Comparison of ENCODE assay signal across 8 mouse cellular contexts in the genomic region with DNA sequence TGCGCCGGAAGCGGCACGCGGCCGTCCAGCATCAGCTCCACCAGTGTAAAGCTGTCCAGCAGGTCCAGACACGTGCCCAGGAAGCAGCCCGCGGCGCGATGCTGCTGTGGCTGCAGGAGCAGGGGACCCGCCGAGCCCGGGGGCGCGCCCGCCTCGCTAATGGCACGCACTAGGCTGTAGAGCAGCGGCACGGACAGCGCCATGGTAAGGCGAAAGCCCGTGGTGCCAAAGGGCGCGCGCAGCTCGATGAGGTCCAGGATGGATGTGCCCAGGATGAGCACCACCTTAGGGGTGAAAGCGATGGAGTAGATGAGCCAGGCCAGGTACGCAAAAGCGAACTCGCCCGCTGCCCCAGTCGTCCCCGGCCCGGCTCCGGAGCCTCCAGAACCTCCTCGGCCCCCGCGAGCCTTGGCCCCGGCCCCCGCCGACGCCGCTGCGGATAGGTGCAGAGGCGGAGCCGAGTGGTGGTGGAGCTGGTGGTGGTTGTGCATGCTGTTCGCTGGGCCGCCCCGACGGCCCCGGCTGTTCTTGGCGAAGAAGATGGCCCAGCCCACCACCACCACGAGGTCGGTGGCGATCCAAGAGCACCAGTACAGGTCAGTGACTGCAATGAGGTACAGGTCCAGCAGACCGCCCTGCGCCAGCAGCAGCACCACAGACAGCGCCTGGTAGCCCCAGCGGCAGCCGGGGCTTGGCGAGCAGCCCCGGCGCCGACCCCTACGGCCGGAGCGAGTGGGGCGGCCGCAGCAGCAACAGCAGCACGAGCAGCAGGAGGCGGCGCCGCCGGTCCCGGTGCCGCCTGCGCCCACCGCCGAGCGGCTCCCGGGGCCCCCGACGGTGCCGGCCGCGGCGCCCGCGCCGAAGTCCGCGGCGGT. TPM values are rescaled to one million over a fixed set of nuclear protein-coding genes. Genes with fewer than 3 reads are reported as not detected.
DNase-seq lines count a peak whose midpoint lies in the region; ATAC-seq lines count a peak whose summit lies in the region.

No protein-coding gene starts in this region.

- ATAC-seq in heart, embryonic 12.5 days (ENCODE audit: insufficient number of reproducible peaks, low FRiP score): peak; percentile 41
- ATAC-seq in CD4-positive, CD25-positive, alpha-beta regulatory T cell, adult 4 months: peak; percentile 44
- 0 out of 2 replicates have a peak, but pooled peaks have one; percentile 23 for ATAC-seq in heart, embryonic 16.5 days (replicated peaks; ENCODE audit: extremely low read depth, insufficient read depth, low FRiP score)
- ATAC-seq in limb, embryonic 12.5 days (ENCODE audit: insufficient number of reproducible peaks, insufficient read depth, low FRiP score, low TSS enrichment, low read depth): peak; percentile 23; the same call in 1 of the 2 replicates
- peak; percentile 18 for ATAC-seq in midbrain, embryonic 14.5 days (ENCODE audit: low FRiP score, low TSS enrichment)

- H3K9ac ChIP-seq in heart, embryonic 12.5 days: peak overlapping the region; percentile 76
- peak overlapping the region; percentile 68; the same call in 1 of the 2 replicates for H3K9ac ChIP-seq in heart, embryonic 16.5 days (ENCODE audit: low read length)
- H3K9ac ChIP-seq in limb, embryonic 12.5 days (replicated peaks): peak overlapping the region; percentile 63
- H3K9ac ChIP-seq in midbrain, embryonic 14.5 days (replicated peaks; ENCODE audit: low read length): peak overlapping the region; percentile 92

- peaks cover 60% of the 10 kb centered on the region for H3K27me3 ChIP-seq in heart, embryonic 12.5 days (replicated peaks)
- H3K27me3 ChIP-seq in heart, embryonic 16.5 days (ENCODE audit: control insufficient read depth, insufficient read depth, low read length): peaks cover 37% of the 10 kb centered on the region
- H3K27me3 ChIP-seq in limb, embryonic 12.5 days: peaks cover 53% of the 10 kb centered on the region
- no peaks in the 10 kb centered on the region for H3K27me3 ChIP-seq in midbrain, embryonic 14.5 days (ENCODE audit: control insufficient read depth, insufficient read depth, low read length)

- WGBS in heart, embryonic 12.5 days: 1% methylated on average over 92 of the region's 95 CpGs
- WGBS in heart, embryonic 16.5 days: 1% methylated on average over 91 of the region's 95 CpGs
- WGBS in limb, embryonic 12.5 days: under 1% methylated on average over 95 of the region's 95 CpGs
- WGBS in midbrain, embryonic 14.5 days: under 1% methylated on average over 93 of the region's 95 CpGs

- peak overlapping the region; percentile 100 for H3K4me2 ChIP-seq in heart, embryonic 12.5 days
- H3K4me2 ChIP-seq in heart, embryonic 16.5 days (ENCODE audit: low read depth, low read length): peak overlapping the region; percentile 100
- H3K4me2 ChIP-seq in limb, embryonic 12.5 days: peak overlapping the region; percentile 99
- H3K4me2 ChIP-seq in midbrain, embryonic 14.5 days (ENCODE audit: low read length): peak overlapping the region; percentile 73

- H3K27ac ChIP-seq in heart, embryonic 12.5 days (ENCODE audit: poor library complexity, severe bottlenecking): no peak overlapping the region
- no peak overlapping the region for H3K27ac ChIP-seq in heart, embryonic 16.5 days (ENCODE audit: low read length)
- H3K27ac ChIP-seq in limb, embryonic 12.5 days: no peak overlapping the region
- H3K27ac ChIP-seq in midbrain, embryonic 14.5 days (replicated peaks; ENCODE audit: low read depth, low read length): peak overlapping the region; percentile 97

- H3K9me3 ChIP-seq in heart, embryonic 12.5 days (replicated peaks): no peaks in the 10 kb centered on the region
- no peaks in the 10 kb centered on the region for H3K9me3 ChIP-seq in heart, embryonic 16.5 days (replicated peaks; ENCODE audit: control insufficient read depth, low read length)
- no peaks in the 10 kb centered on the region for H3K9me3 ChIP-seq in limb, embryonic 12.5 days
- no peaks in the 10 kb centered on the region for H3K9me3 ChIP-seq in midbrain, embryonic 14.5 days (ENCODE audit: control insufficient read depth, low read length)

- no peaks in the 10 kb centered on the region for H3K36me3 ChIP-seq in heart, embryonic 12.5 days
- no peaks in the 10 kb centered on the region for H3K36me3 ChIP-seq in heart, embryonic 16.5 days (ENCODE audit: control insufficient read depth, insufficient read depth)
- H3K36me3 ChIP-seq in limb, embryonic 12.5 days: no peaks in the 10 kb centered on the region
- no peaks in the 10 kb centered on the region for H3K36me3 ChIP-seq in midbrain, embryonic 14.5 days (ENCODE audit: control insufficient read depth, insufficient read depth, low read length)

- H3K4me3 ChIP-seq in heart, embryonic 12.5 days: peak overlapping the region; percentile 74
- H3K4me3 ChIP-seq in heart, embryonic 16.5 days (ENCODE audit: low read length): peak overlapping the region; percentile 74
- peak overlapping the region; percentile 77 for H3K4me3 ChIP-seq in limb, embryonic 12.5 days (replicated peaks)
- peak overlapping the region; percentile 73 for H3K4me3 ChIP-seq in midbrain, embryonic 14.5 days (replicated peaks; ENCODE audit: low read depth, low read length)

- peaks cover 26% of the 10 kb centered on the region for H3K4me1 ChIP-seq in heart, embryonic 12.5 days (replicated peaks)
- peaks cover 18% of the 10 kb centered on the region for H3K4me1 ChIP-seq in heart, embryonic 16.5 days (ENCODE audit: control insufficient read depth, insufficient read depth, low read length)
- H3K4me1 ChIP-seq in limb, embryonic 12.5 days (replicated peaks): peaks cover 25% of the 10 kb centered on the region
- H3K4me1 ChIP-seq in midbrain, embryonic 14.5 days (ENCODE audit: control insufficient read depth, insufficient read depth, low read length): peaks cover 35% of the 10 kb centered on the region

- DNase-seq in heart, adult 9 months (ENCODE audit: low spot score in 2 of 2): no peak
- DNase-seq in cerebellum, adult 18-20 months: peak; percentile 14 to 28
- peak; percentile 66 for DNase-seq in midbrain, embryonic 14.5 days
- DNase-seq in frontal cortex, postnatal 36 days (ENCODE audit: low spot score in 2 of 2): no peak

RNA-seq across cellular contexts. Expression of a gene that starts 0.9 kb away (rescaled TPM):
- polyA plus RNA-seq in heart, embryonic 12.5 days (2016; fragmentation: Nextera tagmentation; extraction: Ambion mirVana): 0.10 and 0.15 TPM in 2 replicates
- polyA plus RNA-seq in CD4-positive, CD25-positive, alpha-beta regulatory T cell, adult 4 months (2017; shearing (Covaris generic)): under 1 TPM; 0.61 to 0.63 TPM
- polyA plus RNA-seq in heart, embryonic 16.5 days (2015; fragmentation: Nextera tagmentation; extraction: Ambion mirVana): 0.07 and 0.11 TPM in 2 replicates
- 0.31 TPM in 2 replicates for polyA plus RNA-seq in limb, embryonic 12.5 days (2016; fragmentation: Nextera tagmentation; extraction: Ambion mirVana)
- polyA plus RNA-seq in midbrain, embryonic 14.5 days (2014; fragmentation: Nextera tagmentation; extraction: Ambion mirVana): 4.4 and 6.3 TPM in 2 replicates

RNA-seq across cellular contexts. Expression of a gene that starts 29.7 kb away (rescaled TPM):
- 5.9 and 7.3 TPM in 2 replicates for polyA plus RNA-seq in heart, embryonic 12.5 days (2016; fragmentation: Nextera tagmentation; extraction: Ambion mirVana)
- 10 to 100 TPM; 18.8 to 20.3 TPM for polyA plus RNA-seq in CD4-positive, CD25-positive, alpha-beta regulatory T cell, adult 4 months (2017; shearing (Covaris generic))
- 6.5 and 9.0 TPM in 2 replicates for polyA plus RNA-seq in heart, embryonic 16.5 days (2015; fragmentation: Nextera tagmentation; extraction: Ambion mirVana)
- 3.8 and 4.8 TPM in 2 replicates for polyA plus RNA-seq in limb, embryonic 12.5 days (2016; fragmentation: Nextera tagmentation; extraction: Ambion mirVana)
- polyA plus RNA-seq in midbrain, embryonic 14.5 days (2014; fragmentation: Nextera tagmentation; extraction: Ambion mirVana): 1.6 and 2.8 TPM in 2 replicates

RNA-seq across cellular contexts. Expression of a gene that starts 38.4 kb away (rescaled TPM):
- polyA plus RNA-seq in heart, embryonic 12.5 days (2016; fragmentation: Nextera tagmentation; extraction: Ambion mirVana): 16.0 and 17.9 TPM in 2 replicates
- 10 to 100 TPM; 43.4 to 59.7 TPM for polyA plus RNA-seq in CD4-positive, CD25-positive, alpha-beta regulatory T cell, adult 4 months (2017; shearing (Covaris generic))
- polyA plus RNA-seq in heart, embryonic 16.5 days (2015; fragmentation: Nextera tagmentation; extraction: Ambion mirVana): 14.9 and 17.4 TPM in 2 replicates
- 21.7 and 22.1 TPM in 2 replicates for polyA plus RNA-seq in limb, embryonic 12.5 days (2016; fragmentation: Nextera tagmentation; extraction: Ambion mirVana)
- polyA plus RNA-seq in midbrain, embryonic 14.5 days (2014; fragmentation: Nextera tagmentation; extraction: Ambion mirVana): 9.6 and 10.9 TPM in 2 replicates

Comparison
In these comparisons a context has a peak if more than half of its experiments do, and no peak if none do; other contexts are left out.
1. DNase-seq: peak in cerebellum, adult 18-20 months (2 of 2) and midbrain, embryonic 14.5 days (single experiment); none in heart, adult 9 months (0 of 2) and frontal cortex, postnatal 36 days (0 of 2).
2. Peak in every context shown above with its lines, with median percentiles within 50 percentile points of each other: ATAC-seq, H3K4me2 ChIP-seq, H3K4me3 ChIP-seq and H3K9ac ChIP-seq.